Mouse (Mus musculus) cerebellum, adult 11-12 months (tissue): ENCODE data around the gene Mras.
A peak's percentile ranks its signal among the peaks of the same experiment; 100 is the strongest.

ENCODE experiments used
- DNase-seq: peaks from one replicate; pipeline ENCODE4 v3.0.0; 2022

Mras gene

DNA sequence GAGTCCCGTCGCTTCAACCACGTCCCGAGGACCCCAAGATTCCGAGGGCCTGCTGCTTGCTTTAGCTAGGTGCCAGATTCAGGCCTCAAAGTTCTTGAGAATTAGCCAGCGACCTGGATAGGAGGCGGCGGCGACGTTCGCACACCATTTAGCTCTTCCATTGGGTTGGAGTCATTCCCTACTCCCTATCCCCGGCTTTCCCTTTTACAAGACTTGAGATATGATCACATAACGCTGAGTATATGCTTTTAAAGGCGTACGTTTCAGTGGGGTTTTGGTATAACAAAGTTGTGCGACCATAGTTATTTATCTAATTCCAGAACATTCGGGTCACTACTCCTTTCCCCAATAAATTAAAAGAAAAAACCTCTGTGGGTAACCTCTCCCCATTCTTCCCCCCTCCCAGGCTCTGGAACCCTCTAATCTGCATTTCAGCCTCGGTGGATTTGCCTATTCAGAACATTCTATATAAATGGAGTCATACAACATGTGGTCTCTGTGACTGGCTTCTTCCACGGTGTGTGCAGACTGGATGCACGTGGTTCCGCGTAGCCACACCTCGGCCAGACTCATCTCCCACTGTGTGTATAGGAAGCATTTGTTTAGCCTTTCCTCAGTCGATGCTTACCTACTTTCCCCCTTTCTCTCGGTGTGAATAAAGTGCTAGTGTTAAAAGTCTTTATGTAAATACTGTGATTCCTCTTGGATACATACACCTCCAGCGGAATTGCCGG is at the start of gene Mras:
Gene Mras (minus strand): TSS at position 351 of the 734 bp plus-strand sequence.
- DNase-seq = peak; percentile 26

GRCm38 (mm10) chr9:99485144-99485543 is 48.0 kb upstream of the Mras start:
- DNase-seq = no peak

DNA sequence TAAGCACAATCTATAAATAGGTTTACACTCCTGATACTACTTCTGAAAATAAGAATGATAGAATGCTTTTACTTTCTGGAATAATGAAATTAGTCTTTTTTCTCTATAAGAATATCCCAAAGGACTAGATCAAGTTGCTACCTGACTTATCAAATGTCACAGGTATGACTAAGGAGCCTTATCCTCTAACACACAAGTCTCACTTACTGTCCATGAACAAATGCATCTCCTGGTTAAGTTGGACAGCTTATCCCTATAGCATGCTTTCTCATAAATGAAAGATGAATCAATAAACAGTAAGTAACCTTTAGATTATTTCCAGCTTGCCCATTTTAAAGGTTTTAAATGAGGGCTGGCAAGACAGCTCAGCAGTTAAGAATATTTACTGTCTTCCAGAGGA is 47.5 kb upstream of the Mras start:
- no peak for DNase-seq

GRCm38 (mm10) chr9:99483191-99483590 is 46.0 kb upstream of the Mras start:
- DNase-seq = no peak

- DNase-seq = peak; percentile 74
Measured at GRCm38 (mm10) chr9:99480764-99481163, 43.6 kb upstream of the Mras start.

- peak; percentile 47 for DNase-seq
Measured at GRCm38 (mm10) chr9:99479181-99479711, 42.1 kb upstream of the Mras start.

DNA sequence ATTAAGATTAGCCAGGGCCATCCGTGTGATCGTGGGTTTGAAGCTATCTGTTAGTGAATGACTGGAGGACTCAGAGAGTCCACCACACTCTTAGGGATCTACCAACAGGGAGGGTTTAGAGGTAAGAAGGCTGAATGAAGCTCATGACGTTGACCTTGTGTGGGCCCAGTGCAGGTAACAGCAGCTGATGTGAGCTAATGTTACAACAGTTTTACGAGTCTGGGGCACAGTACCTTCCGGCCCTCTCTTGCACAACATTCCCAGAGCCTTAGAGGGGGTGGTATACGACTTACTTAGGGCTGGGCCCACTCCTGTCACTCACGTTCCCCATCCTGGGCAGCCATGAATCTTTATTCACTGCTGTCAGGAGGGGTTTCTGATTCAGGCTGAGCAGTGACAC is 34.2 kb upstream of the Mras start:
- no peak for DNase-seq

DNA sequence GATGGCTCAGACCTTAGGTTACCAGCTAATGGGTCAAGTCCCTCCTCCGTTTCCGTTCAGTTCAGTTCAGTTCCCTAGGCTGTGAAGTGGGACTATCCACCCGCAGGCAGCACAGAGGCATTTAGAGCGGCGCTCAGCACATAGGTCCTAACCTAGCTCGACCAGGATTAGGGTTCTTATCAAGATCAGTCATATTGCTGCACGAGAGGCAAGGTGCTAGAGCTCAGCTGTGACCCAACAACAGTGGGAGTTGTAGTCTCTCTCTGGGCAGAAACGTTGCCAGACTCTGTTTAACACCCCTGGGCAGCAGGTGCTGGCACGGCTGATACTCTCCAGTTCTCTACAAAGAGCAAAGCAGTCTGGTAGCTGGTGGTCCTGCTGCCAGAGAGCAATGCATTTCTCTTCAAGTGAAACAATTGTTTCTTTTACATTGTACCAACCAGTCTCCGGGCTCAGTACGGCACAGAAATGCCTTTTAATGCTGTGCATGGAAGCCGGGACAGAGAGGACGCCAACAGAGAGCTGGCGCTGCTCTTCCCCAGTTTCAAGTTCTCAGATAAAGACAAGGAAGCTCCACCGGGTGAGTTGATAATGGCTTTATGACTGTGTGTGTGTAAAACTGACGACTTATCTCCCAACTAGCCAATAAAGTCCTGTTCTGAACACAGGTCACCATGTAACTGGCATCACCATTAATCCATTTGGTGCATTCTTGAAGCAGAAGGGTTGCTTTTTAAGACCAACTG is 33.3 kb upstream of the Mras start:
- no peak for DNase-seq

- no peak for DNase-seq
Measured at GRCm38 (mm10) chr9:99469681-99470273, 32.6 kb upstream of the Mras start.

DNA sequence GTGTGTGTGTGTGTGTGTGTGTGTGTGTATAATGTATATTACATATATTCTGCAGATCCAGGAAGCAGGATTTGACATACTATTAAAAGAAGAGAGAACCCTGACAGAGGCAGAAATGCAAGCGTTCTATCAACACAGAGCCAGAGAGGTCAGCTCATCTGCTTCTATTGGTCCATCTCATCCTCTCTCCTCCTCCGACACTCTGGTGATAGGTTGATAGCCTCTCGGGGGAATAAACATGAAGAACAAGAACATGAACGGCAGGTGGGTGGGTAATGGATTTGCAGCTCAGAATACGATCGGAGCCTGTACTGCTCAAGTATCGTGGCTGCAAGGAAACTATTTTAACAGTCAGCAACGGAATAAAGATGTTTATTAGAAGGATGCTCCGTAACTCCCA is 31.4 kb upstream of the Mras start:
- no peak for DNase-seq

DNA sequence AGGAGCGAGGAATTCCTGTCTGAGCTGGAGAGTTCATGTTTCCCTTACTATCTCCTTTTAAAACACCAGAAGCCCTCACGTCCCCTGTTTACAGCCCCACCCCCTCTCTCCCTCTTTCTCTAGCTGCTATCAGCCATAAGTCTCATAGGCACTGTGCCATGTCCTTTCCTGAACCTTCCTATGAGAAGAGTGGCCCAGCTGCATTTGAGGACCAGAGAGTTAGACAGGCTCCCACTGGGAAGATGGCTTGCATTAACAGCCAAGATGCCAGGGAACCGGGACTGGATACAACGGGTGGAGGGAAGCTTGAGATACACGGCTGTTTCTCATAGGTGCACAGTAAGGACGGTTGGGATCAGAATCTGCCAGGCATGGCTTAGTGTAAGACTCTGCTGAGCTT is 27.7 kb upstream of the Mras start:
- no peak for DNase-seq

DNA sequence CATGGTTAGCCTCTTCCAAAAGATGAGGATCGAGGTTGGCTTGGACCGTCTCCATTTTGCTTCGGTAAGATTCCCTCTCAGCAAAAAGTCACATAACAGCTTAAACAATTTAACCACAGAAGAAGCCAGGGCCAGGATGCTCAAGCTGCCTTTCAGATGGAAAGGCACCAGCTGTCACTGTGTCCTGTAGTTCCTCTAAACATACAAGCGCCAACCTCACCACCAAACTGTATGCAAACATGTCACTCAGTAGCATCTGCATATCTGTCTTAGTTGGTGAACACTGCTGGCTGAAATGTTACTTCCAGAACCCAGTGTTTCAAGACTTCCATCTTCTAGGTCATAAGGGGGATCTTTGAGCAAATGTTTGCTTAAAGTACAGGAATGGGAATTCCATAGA is 22.5 kb upstream of the Mras start:
- DNase-seq = no peak

- peak; percentile 36 for DNase-seq
Measured at GRCm38 (mm10) chr9:99458529-99459208, 21.5 kb upstream of the Mras start.

- DNase-seq = no peak
Measured at GRCm38 (mm10) chr9:99454211-99454610, 17.0 kb upstream of the Mras start.

GRCm38 (mm10) chr9:99451161-99451560 is 14.0 kb upstream of the Mras start, which contains the start of gene Nme9:
Gene Nme9 (plus strand): TSS chr9:99451475.
- no peak for DNase-seq

GRCm38 (mm10) chr9:99449886-99450647 is 12.9 kb upstream of the Mras start:
- no peak for DNase-seq

DNA sequence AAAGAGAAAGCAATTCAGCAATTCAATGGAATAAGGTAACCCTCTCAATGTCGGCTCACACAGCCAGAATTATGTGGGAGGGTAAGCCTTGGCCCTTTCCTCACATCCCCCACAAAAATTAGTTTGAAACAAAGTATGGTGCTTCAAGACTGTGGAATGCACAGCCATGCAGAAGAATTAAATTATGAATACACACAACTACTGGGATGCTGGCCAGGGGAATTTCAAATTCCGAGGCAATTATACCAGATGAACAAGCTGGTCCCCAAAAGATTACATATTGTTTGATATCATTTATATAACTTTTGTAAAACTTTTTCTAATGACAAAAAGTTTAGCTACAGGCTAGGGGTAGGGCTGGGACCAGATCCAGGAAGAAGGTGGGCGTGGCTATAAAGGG is 10.1 kb upstream of the Mras start:
- DNase-seq = no peak

GRCm38 (mm10) chr9:99446259-99446658 is 9.1 kb upstream of the Mras start:
- no peak for DNase-seq

DNA sequence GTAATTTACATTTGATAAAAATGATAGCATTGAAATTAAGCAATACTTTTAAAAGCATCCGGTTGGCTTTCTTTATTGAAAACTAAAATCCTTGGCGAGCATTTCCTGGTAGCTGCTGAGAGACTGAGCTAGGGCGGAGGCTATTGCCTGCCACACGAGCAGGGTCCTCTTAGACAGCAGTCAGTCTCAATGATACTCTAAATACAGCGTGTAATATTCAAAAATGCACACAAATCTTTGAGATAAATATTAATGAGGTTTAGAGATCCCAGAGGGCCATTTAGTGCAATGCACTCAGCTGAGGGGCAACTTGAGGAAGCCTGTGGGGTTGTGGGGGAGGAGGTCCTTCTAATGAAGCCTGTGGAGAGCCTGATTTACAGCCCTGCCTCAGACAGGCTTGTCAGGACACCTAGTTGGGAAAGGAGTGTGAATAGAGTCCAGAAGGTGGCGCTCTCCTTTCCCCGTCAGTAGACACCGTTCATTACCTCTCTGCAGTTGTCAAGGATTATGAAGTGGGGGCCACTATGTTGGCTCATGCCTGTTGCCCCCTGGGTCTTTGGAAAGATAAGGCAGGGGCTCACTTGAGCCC is 7.5 kb upstream of the Mras start:
- DNase-seq = no peak

GRCm38 (mm10) chr9:99441647-99442433 is 4.7 kb upstream of the Mras start:
- no peak for DNase-seq

- DNase-seq = no peak
Measured at GRCm38 (mm10) chr9:99440941-99441340, 3.8 kb upstream of the Mras start.
